Mouse (Mus musculus) CH12.LX (cell line): ENCODE data around the gene Rcan3.

Experiments
- CHD1 ChIP-seq: IDR thresholded peaks from 2 replicates; pipeline ENCODE4 v1.6.1; 2012; ENCODE audit warnings: low read depth, low read length, improper control_type of control experiment, inconsistent platforms
- CHD2 ChIP-seq: IDR thresholded peaks from 2 replicates; pipeline ENCODE4 v1.6.1; 2011; ENCODE audit warnings: low read length, improper control_type of control experiment
- CTCF ChIP-seq, 2 experiments: IDR thresholded peaks in 1 of 2; conservative IDR thresholded peaks in 1 of 2; 2 replicates each; pipeline ENCODE4 v1.5.1; 2011 to 2012; ENCODE audit warnings: low read depth in 2 of 2, low read length in 2 of 2, improper control_type of control experiment in 1 of 2, inconsistent platforms in 1 of 2, mild to moderate bottlenecking in 1 of 2, moderate library complexity in 1 of 2
- E2F4 ChIP-seq: IDR thresholded peaks from 2 replicates; pipeline ENCODE4 v1.6.1; 2011; ENCODE audit warnings: low read depth, low read length, improper control_type of control experiment; ENCODE audit not compliant: insufficient replicate concordance
- HCFC1 ChIP-seq: IDR thresholded peaks from 2 replicates; pipeline ENCODE4 v1.6.1; 2012; ENCODE audit warnings: low read depth, mild to moderate bottlenecking, inconsistent platforms, low read length, improper control_type of control experiment
- MAZ ChIP-seq: IDR thresholded peaks from 2 replicates; pipeline ENCODE4 v1.6.1; 2012; ENCODE audit warnings: low read depth, mild to moderate bottlenecking, inconsistent platforms, low read length, improper control_type of control experiment, moderate library complexity
- MYC ChIP-seq: IDR thresholded peaks from 2 replicates; pipeline ENCODE4 v1.6.1; 2011; ENCODE audit warnings: low read depth, mild to moderate bottlenecking, improper control_type of control experiment, low read length
- NRF1 ChIP-seq: IDR thresholded peaks from 2 replicates; pipeline ENCODE4 v1.6.1; 2014; ENCODE audit warnings: low read depth, mild to moderate bottlenecking, inconsistent platforms, low read length, improper control_type of control experiment, moderate library complexity
- POLR2A ChIP-seq: IDR thresholded peaks from 2 replicates; pipeline ENCODE4 v1.6.1; 2011; ENCODE audit warnings: low read depth, mild to moderate bottlenecking, improper control_type of control experiment, low read length
- RAD21 ChIP-seq: IDR thresholded peaks from 2 replicates; pipeline ENCODE4 v1.6.1; 2011; ENCODE audit warnings: low read depth, mild to moderate bottlenecking, low read length, improper control_type of control experiment, moderate library complexity
- TBP ChIP-seq: conservative IDR thresholded peaks from 2 replicates; pipeline ENCODE4 v1.6.1; 2011; ENCODE audit warnings: low read depth, low read length, improper control_type of control experiment
- USF1 ChIP-seq: IDR thresholded peaks from 2 replicates; pipeline ENCODE4 v1.6.1; 2014; ENCODE audit warnings: low read depth, mild to moderate bottlenecking, inconsistent platforms, low read length, improper control_type of control experiment
- USF2 ChIP-seq: conservative IDR thresholded peaks from 2 replicates; pipeline ENCODE4 v1.6.1; 2011; ENCODE audit warnings: low read depth, low read length, improper control_type of control experiment
- ZC3H11A ChIP-seq: IDR thresholded peaks from 2 replicates; pipeline ENCODE4 v1.6.1; 2012; ENCODE audit warnings: low read depth, mild to moderate bottlenecking, inconsistent platforms, low read length, improper control_type of control experiment

DNA sequence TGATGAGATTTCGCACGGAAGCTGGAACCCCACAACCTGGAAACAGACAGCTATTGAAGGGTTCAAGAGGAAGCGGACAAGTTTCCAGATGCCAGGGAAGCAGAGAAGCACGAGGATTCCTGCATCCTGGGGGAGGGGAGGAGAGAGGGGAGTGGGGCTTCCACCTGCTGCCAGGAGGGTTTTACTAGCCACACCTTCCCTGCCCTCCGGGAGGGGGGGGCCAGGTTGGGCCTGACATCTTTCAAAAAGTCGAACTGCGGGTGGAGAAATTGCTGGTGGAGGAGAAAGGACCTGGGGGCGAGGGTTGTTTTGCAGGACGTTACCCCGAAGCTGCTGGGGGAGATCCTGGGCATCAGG, 589 bp downstream of the Rcan3 start:
- TF ChIP-seq CTCF (conservative IDR thresholded peaks at IDR 0.05 in 1 of 2, IDR thresholded peaks at IDR 0.05 in 1 of 2; ENCODE audit: low read depth in 2 of 2, low read length in 2 of 2) (no peak), POLR2A (no peak), E2F4 (no peak), CHD2 (no peak), USF1 (no peak), RAD21 (no peak), MAZ (no peak), NRF1 (no peak), HCFC1 (no peak), CHD1 (no peak), ZC3H11A (no peak), MYC (no peak), TBP (no peak), USF2 (no peak)
